In genomic region chr17:44672806-44673205, GRCm38 (mm10) we compare ENCODE assay signal across 8 mouse cellular contexts.
DNase-seq lines count a peak whose midpoint lies in the region; ATAC-seq lines count a peak whose summit lies in the region.
"Had no signal": no experiment of that assay in that cellular context is flagged by ENCODE, and none has a peak within 500 bp of the region (broad histone marks: within the 10 kb centered on the region; RNA-seq: fewer than 3 reads in every experiment).

No protein-coding gene starts in this region.

- no peaks in the 10 kb centered on the region for H3K4me1 ChIP-seq in limb, embryonic 11.5 days (ENCODE audit: control insufficient read depth, insufficient read depth, low read length)
- H3K4me1 ChIP-seq in limb, embryonic 10.5 days = no peaks in the 10 kb centered on the region

- no peak overlapping the region for H3K27ac ChIP-seq in limb, embryonic 11.5 days (replicated peaks; ENCODE audit: low read depth, low read length)
- H3K27ac ChIP-seq in limb, embryonic 10.5 days = no peak overlapping the region
- H3K27ac ChIP-seq: macrophage had no signal

- 69% methylated on average over 7 of the region's 7 CpGs for WGBS in limb, embryonic 11.5 days
- WGBS in limb, embryonic 10.5 days = 58% methylated on average over 7 of the region's 7 CpGs

- H3K36me3 ChIP-seq in limb, embryonic 11.5 days (ENCODE audit: control insufficient read depth, insufficient read depth, low read length) = no peaks in the 10 kb centered on the region
- H3K36me3 ChIP-seq in limb, embryonic 10.5 days = no peaks in the 10 kb centered on the region

- no peak overlapping the region for H3K9ac ChIP-seq in limb, embryonic 11.5 days (ENCODE audit: low read length)

- no peak for ATAC-seq in limb, embryonic 11.5 days (ENCODE audit: insufficient number of reproducible peaks, low FRiP score, low TSS enrichment, low read depth)

- no peaks in the 10 kb centered on the region for H3K9me3 ChIP-seq in limb, embryonic 11.5 days (ENCODE audit: control insufficient read depth, low read length)
- no peaks in the 10 kb centered on the region for H3K9me3 ChIP-seq in limb, embryonic 10.5 days (replicated peaks)

- no peak overlapping the region for H3K4me2 ChIP-seq in limb, embryonic 11.5 days (ENCODE audit: low read depth, severe bottlenecking)

- H3K4me3 ChIP-seq in limb, embryonic 11.5 days (ENCODE audit: low read depth, low read length) = no peak overlapping the region
- no peak overlapping the region for H3K4me3 ChIP-seq in limb, embryonic 10.5 days

- peak; percentile 41 for DNase-seq in limb, embryonic 11.5 days (ENCODE audit: low spot score)
- no peak for DNase-seq in limb, embryonic 10.5 days (ENCODE audit: low spot score)
- peak; percentile 34 for DNase-seq in ZHBTc4 (ENCODE audit: low read depth, low spot score)
- peak; percentile 18 for DNase-seq in lung, postnatal 10 days
- peak; percentile 67 to 75 for DNase-seq in thymus, postnatal 10 days (ENCODE audit: low spot score in 2 of 2)
- DNase-seq in frontal cortex, postnatal 36 days (ENCODE audit: low spot score in 2 of 2) = no peak
- DNase-seq in urinary bladder, adult 2 months (ENCODE audit: low spot score) = no peak

- no peaks in the 10 kb centered on the region for H3K27me3 ChIP-seq in limb, embryonic 11.5 days (ENCODE audit: control insufficient read depth, insufficient read depth, low read length)
- H3K27me3 ChIP-seq in limb, embryonic 10.5 days (ENCODE audit: low read depth, poor library complexity, severe bottlenecking) = peaks cover 12% of the 10 kb centered on the region

Comparison
In these comparisons a context has a peak if more than half of its experiments do, and no peak if none do; other contexts are left out.
1. DNase-seq: peak in limb, embryonic 11.5 days (single experiment), ZHBTc4 (single experiment), lung, postnatal 10 days (single experiment) and thymus, postnatal 10 days (2 of 2); none in limb, embryonic 10.5 days (single experiment), frontal cortex, postnatal 36 days (0 of 2) and urinary bladder, adult 2 months (single experiment).